Mouse (Mus musculus) MEL (cell line): ENCODE measurements around the gene Col19a1. TPM values are rescaled to one million over a fixed set of nuclear protein-coding genes. Genes with fewer than 3 reads are reported as not detected.

ENCODE experiments used
- DNase-seq: peaks from one replicate; pipeline ENCODE4 v3.0.0; 2011; ENCODE audit warnings: low read depth, low spot score
- H3K27ac ChIP-seq: 2 replicates; pipeline ENCODE4 v1.5.1; 2012; ENCODE audit warnings: low read depth, mild to moderate bottlenecking, control low read depth, low read length, moderate library complexity; ENCODE audit not compliant: control insufficient read depth
- H3K27me3 ChIP-seq, 2 experiments: fragments of 150-350 bp in 1 of 2; sonication (generic) in 1 of 2; 2 replicates each; pipeline ENCODE4 v1.6.1; 2012; ENCODE audit warnings: low read length in 2 of 2, mild to moderate bottlenecking in 2 of 2, improper control_type of control experiment in 1 of 2, moderate library complexity in 1 of 2; ENCODE audit not compliant: insufficient read depth in 2 of 2, control insufficient read depth in 1 of 2
- H3K36me3 ChIP-seq, 2 experiments: 2 replicates each; pipeline ENCODE4 v1.6.1; 2012 to 2014; ENCODE audit warnings: low read length in 2 of 2, improper control_type of control experiment in 1 of 2, inconsistent platforms in 1 of 2, mild to moderate bottlenecking in 1 of 2; ENCODE audit not compliant: insufficient read depth in 2 of 2, control insufficient read depth in 1 of 2
- H3K4me1 ChIP-seq, 2 experiments: fragments of 150-350 bp in 1 of 2; sonication (generic) in 1 of 2; 2 replicates each; pipeline ENCODE4 v1.6.1; 2012; ENCODE audit warnings: low read length in 2 of 2, improper control_type of control experiment in 1 of 2, mild to moderate bottlenecking in 1 of 2; ENCODE audit not compliant: insufficient read depth in 2 of 2, control insufficient read depth in 1 of 2
- H3K4me3 ChIP-seq, 2 experiments: fragments of 150-350 bp in 1 of 2; sonication (generic) in 1 of 2; 2 replicates each; pipeline ENCODE4 v1.5.1; 2012; ENCODE audit warnings: low read depth in 2 of 2, low read length in 2 of 2, mild to moderate bottlenecking in 2 of 2, moderate library complexity in 2 of 2, control low read depth in 1 of 2, improper control_type of control experiment in 1 of 2; ENCODE audit not compliant: control insufficient read depth in 1 of 2, insufficient read depth in 1 of 2
- H3K79me2 ChIP-seq: 2 replicates; pipeline ENCODE4 v1.6.1; 2012; ENCODE audit warnings: mild to moderate bottlenecking, low read length, moderate library complexity; ENCODE audit not compliant: control insufficient read depth, poor library complexity, insufficient read depth
- H3K9ac ChIP-seq: 2 replicates; pipeline ENCODE4 v1.6.1; 2012; ENCODE audit warnings: low read depth, mild to moderate bottlenecking, control low read depth, low read length, moderate library complexity; ENCODE audit not compliant: control insufficient read depth, poor library complexity, severe bottlenecking
- H3K9me3 ChIP-seq: fragments of 150-350 bp; sonication (generic); replicated peaks from 2 replicates; pipeline ENCODE4 v1.6.1; 2012; ENCODE audit warnings: mild to moderate bottlenecking, low read length, improper control_type of control experiment, moderate library complexity; ENCODE audit not compliant: insufficient read depth
- BHLHE40 ChIP-seq: IDR thresholded peaks from 2 replicates; pipeline ENCODE4 v1.6.1; 2012; ENCODE audit warnings: low read depth, mild to moderate bottlenecking, inconsistent platforms, low read length, improper control_type of control experiment, borderline replicate concordance
- CHD1 ChIP-seq: IDR thresholded peaks from 2 replicates; pipeline ENCODE4 v1.6.1; 2012; ENCODE audit warnings: low read depth, mild to moderate bottlenecking, inconsistent platforms, low read length, improper control_type of control experiment
- CHD2 ChIP-seq: IDR thresholded peaks from 2 replicates; pipeline ENCODE4 v1.6.1; 2011; ENCODE audit warnings: low read length, improper control_type of control experiment
- ELF1 ChIP-seq: IDR thresholded peaks from 2 replicates; pipeline ENCODE4 v1.6.1; 2014; ENCODE audit warnings: low read depth, mild to moderate bottlenecking, inconsistent platforms, low read length, improper control_type of control experiment, moderate library complexity
- EP300 ChIP-seq, 2 experiments: IDR thresholded peaks; 2 replicates each; pipeline ENCODE4 v1.6.1; 2011; ENCODE audit warnings: improper control_type of control experiment in 2 of 2, low read length in 2 of 2, low read depth in 1 of 2, mild to moderate bottlenecking in 1 of 2
- GATA1 ChIP-seq: IDR thresholded peaks from 2 replicates; pipeline ENCODE4 v1.6.1; 2011; ENCODE audit warnings: low read depth, low read length, improper control_type of control experiment
- HCFC1 ChIP-seq: IDR thresholded peaks from 2 replicates; pipeline ENCODE4 v1.6.1; 2012; ENCODE audit warnings: low read depth, mild to moderate bottlenecking, inconsistent platforms, low read length, improper control_type of control experiment, moderate library complexity
- KAT2A ChIP-seq: conservative IDR thresholded peaks from 2 replicates; pipeline ENCODE4 v1.6.1; 2012; ENCODE audit warnings: low read depth, low read length, improper control_type of control experiment, inconsistent platforms
- MAX ChIP-seq: IDR thresholded peaks from 2 replicates; pipeline ENCODE4 v1.6.1; 2011; ENCODE audit warnings: low read length, improper control_type of control experiment
- MXI1 ChIP-seq: IDR thresholded peaks from 2 replicates; pipeline ENCODE4 v1.6.1; 2011; ENCODE audit warnings: mild to moderate bottlenecking, low read depth, low read length, improper control_type of control experiment
- MYC ChIP-seq: IDR thresholded peaks from 2 replicates; pipeline ENCODE4 v1.6.1; 2011; ENCODE audit warnings: low read depth, mild to moderate bottlenecking, low read length, improper control_type of control experiment, moderate library complexity
- POLR2A ChIP-seq, 2 experiments: IDR thresholded peaks; 2 replicates each; pipeline ENCODE4 v1.6.1; 2011 to 2012; ENCODE audit warnings: low read length in 2 of 2, mild to moderate bottlenecking in 2 of 2, control low read depth in 1 of 2, improper control_type of control experiment in 1 of 2, low read depth in 1 of 2, moderate library complexity in 1 of 2; ENCODE audit not compliant: control insufficient read depth in 1 of 2, insufficient read depth in 1 of 2, poor library complexity in 1 of 2
- POLR2AphosphoS5 ChIP-seq: IDR thresholded peaks from 2 replicates; pipeline ENCODE4 v1.6.1; 2012; ENCODE audit warnings: low read depth, borderline replicate concordance, mild to moderate bottlenecking, inconsistent platforms, low read length, moderate library complexity, mixed read lengths
- RAD21 ChIP-seq: IDR thresholded peaks from 2 replicates; pipeline ENCODE4 v1.6.1; 2011; ENCODE audit warnings: mild to moderate bottlenecking, low read depth, low read length, improper control_type of control experiment
- RCOR1 ChIP-seq: IDR thresholded peaks from 2 replicates; pipeline ENCODE4 v1.6.1; 2012; ENCODE audit warnings: low read depth, mild to moderate bottlenecking, inconsistent platforms, low read length, improper control_type of control experiment
- SIN3A ChIP-seq: IDR thresholded peaks from 2 replicates; pipeline ENCODE4 v1.6.1; 2012; ENCODE audit warnings: low read length, improper control_type of control experiment, inconsistent platforms
- TAL1 ChIP-seq: IDR thresholded peaks from 2 replicates; pipeline ENCODE4 v1.6.1; 2012; ENCODE audit warnings: mild to moderate bottlenecking, inconsistent platforms, low read length, moderate library complexity, mixed read lengths
- TBP ChIP-seq: IDR thresholded peaks from 2 replicates; pipeline ENCODE4 v1.8.0; 2011; ENCODE audit warnings: low read depth, low read length, improper control_type of control experiment
- TCF12 ChIP-seq: IDR thresholded peaks from 2 replicates; pipeline ENCODE4 v1.6.1; 2014; ENCODE audit warnings: low read depth, mild to moderate bottlenecking, inconsistent platforms, low read length, improper control_type of control experiment, moderate library complexity
- USF1 ChIP-seq: IDR thresholded peaks from 2 replicates; pipeline ENCODE4 v1.6.1; 2014; ENCODE audit warnings: low read depth, mild to moderate bottlenecking, inconsistent platforms, low read length, improper control_type of control experiment, moderate library complexity
- ZC3H11A ChIP-seq: IDR thresholded peaks from 2 replicates; pipeline ENCODE4 v1.6.1; 2012; ENCODE audit warnings: low read depth, mild to moderate bottlenecking, inconsistent platforms, low read length, improper control_type of control experiment
- ZKSCAN1 ChIP-seq: IDR thresholded peaks from 2 replicates; pipeline ENCODE4 v1.6.1; 2012; ENCODE audit warnings: low read depth, mild to moderate bottlenecking, inconsistent platforms, low read length, improper control_type of control experiment, moderate library complexity
- ZNF384 ChIP-seq: IDR thresholded peaks from 2 replicates; pipeline ENCODE4 v1.6.1; 2012; ENCODE audit warnings: low read depth, mild to moderate bottlenecking, inconsistent platforms, low read length, improper control_type of control experiment
- polyA plus RNA-seq, 2 experiments: library from polyadenylated mRNA; stranded (reverse) in 1 of 2; unstranded in 1 of 2; fragments of >175 nt in 1 of 2; fragments of >200 nt in 1 of 2; gene quantifications; 2 replicates each; pipeline versions ENCODE4 v1.2.1 to v1.2.4; 2012; ENCODE audit warnings: low replicate concordance in 2 of 2, low read depth in 1 of 2; ENCODE audit not compliant: insufficient read length in 2 of 2, insufficient read depth in 1 of 2, missing spikeins in 1 of 2
- total RNA-seq: library from RNA; depleted of rRNA; stranded (reverse); fragments of 300-350 nt; gene quantifications from 2 replicates; pipeline ENCODE4 v1.2.3, GENCODE M21; 2012

The Col19a1 gene
- total and polyA plus RNA-seq, 3 experiments = not detected

DNA sequence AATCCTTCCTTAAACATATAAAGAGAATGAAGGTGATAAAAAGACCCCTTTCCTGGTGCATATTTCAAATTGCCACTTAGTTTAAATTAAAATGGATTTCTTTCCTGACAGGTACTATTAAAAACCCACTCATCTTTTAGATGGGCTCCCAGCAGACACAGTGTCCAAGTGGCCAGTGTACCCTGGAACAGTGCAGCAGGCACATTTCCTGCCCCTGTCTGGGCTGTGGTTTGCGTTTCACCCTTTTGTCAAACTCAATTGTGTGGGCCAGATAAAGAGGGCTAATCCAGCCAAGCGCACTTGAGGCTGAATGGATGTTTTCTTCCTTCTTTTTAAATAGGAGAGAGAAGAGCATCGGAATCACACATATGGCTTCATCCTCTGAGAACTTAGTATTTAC lies 320.2 kb downstream of the Col19a1 start:
- H3K9me3 ChIP-seq = no peaks in the 10 kb centered on the region
- no peaks in the 10 kb centered on the region for H3K4me1 ChIP-seq
- DNase-seq = no peak
- H3K36me3 ChIP-seq = no peaks in the 10 kb centered on the region
- H3K27ac ChIP-seq = no peak overlapping the region
- no peak overlapping the region for H3K9ac ChIP-seq
- TF ChIP-seq ELF1 = no peak
- no peak for TF ChIP-seq POLR2A (IDR thresholded peaks at IDR 0.05; ENCODE audit: control insufficient read depth in 1 of 2, insufficient read depth in 1 of 2, low read depth in 1 of 2, low read length in 2 of 2, poor library complexity in 1 of 2)
- TF ChIP-seq RCOR1 = no peak
- TF ChIP-seq USF1 = no peak
- no peak for TF ChIP-seq MAX
- no peak for TF ChIP-seq MYC
- no peak for TF ChIP-seq TAL1
- TF ChIP-seq TBP = no peak
- TF ChIP-seq EP300 (IDR thresholded peaks at IDR 0.05; ENCODE audit: low read depth in 1 of 2, low read length in 2 of 2) = no peak
- no peaks in the 10 kb centered on the region for H3K79me2 ChIP-seq
- H3K4me3 ChIP-seq = no peak overlapping the region
- no peaks in the 10 kb centered on the region for H3K27me3 ChIP-seq

DNA sequence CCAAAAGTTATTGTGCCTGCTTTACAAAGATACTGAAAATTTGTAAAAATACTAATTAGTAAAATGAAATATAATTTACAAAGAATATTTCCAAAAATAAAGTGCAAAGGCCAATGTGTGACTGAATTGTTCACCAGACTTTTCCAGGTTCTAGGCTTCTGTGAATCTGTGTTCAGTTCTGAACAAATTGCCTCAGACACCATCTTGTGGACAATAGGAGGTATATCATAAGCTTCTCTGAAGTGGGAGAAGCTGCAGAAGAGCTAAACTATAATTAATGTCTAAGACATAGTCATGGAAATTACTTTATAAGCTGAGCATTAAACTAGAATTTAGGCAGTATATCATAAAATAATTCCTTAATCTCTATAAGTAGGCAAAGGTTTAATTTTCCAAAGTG lies 326.1 kb downstream of the Col19a1 start:
- no peak for TF ChIP-seq RAD21
- TF ChIP-seq POLR2AphosphoS5 = no peak
- no peak for TF ChIP-seq GATA1
- no peak for TF ChIP-seq KAT2A
- TF ChIP-seq HCFC1 = no peak
- TF ChIP-seq MXI1 = no peak
- TF ChIP-seq MYC = no peak
- no peak for TF ChIP-seq TAL1
- no peak for TF ChIP-seq ZC3H11A
- no peak for TF ChIP-seq ELF1
- TF ChIP-seq ZKSCAN1 = no peak
- no peak for TF ChIP-seq ZNF384
- TF ChIP-seq POLR2A (IDR thresholded peaks at IDR 0.05; ENCODE audit: control insufficient read depth in 1 of 2, insufficient read depth in 1 of 2, low read depth in 1 of 2, low read length in 2 of 2, poor library complexity in 1 of 2) = no peak
- TF ChIP-seq SIN3A = no peak
- TF ChIP-seq EP300 (IDR thresholded peaks at IDR 0.05; ENCODE audit: low read depth in 1 of 2, low read length in 2 of 2) = no peak
- TF ChIP-seq USF1 = no peak
- no peak for TF ChIP-seq CHD2
- no peak for TF ChIP-seq CHD1
- no peak for TF ChIP-seq TCF12
- no peak for TF ChIP-seq BHLHE40
- Histone ChIP-seq H3K9me3 (no peaks in the 10 kb centered on the region), H3K27me3 (no peaks in the 10 kb centered on the region), H3K4me1 (no peaks in the 10 kb centered on the region), H3K79me2 (no peaks in the 10 kb centered on the region), H3K36me3 (no peaks in the 10 kb centered on the region), H3K27ac (no peak overlapping the region), H3K9ac (no peak overlapping the region), H3K4me3 (no peak overlapping the region)
- DNase-seq = no peak
